Mouse (Mus musculus) MEL-GATA-1-ER (cell line): Measurements from ENCODE around the gene Fgfr3.

ENCODE experiments used
- DNase-seq: peaks from one replicate; pipeline ENCODE4 v3.0.0-alpha.2; 2012; ENCODE audit warnings: low read depth; ENCODE audit errors: extremely low read depth

Gene Fgfr3

GRCm38 (mm10) chr5:33697947-33698512 is 23.4 kb upstream of the Fgfr3 start:
- no peak for DNase-seq

- no peak for DNase-seq
These were observed 22.8 kb upstream of the Fgfr3 start for GRCm38 (mm10) chr5:33698669-33699068.

GRCm38 (mm10) chr5:33700010-33700409 is 21.5 kb upstream of the Fgfr3 start:
- DNase-seq: no peak

GRCm38 (mm10) chr5:33701832-33702231 is 19.6 kb upstream of the Fgfr3 start:
- no peak for DNase-seq

- no peak for DNase-seq
These were observed 17.5 kb upstream of the Fgfr3 start for GRCm38 (mm10) chr5:33703999-33704398.

- DNase-seq: no peak
These were observed 16.4 kb upstream of the Fgfr3 start for GRCm38 (mm10) chr5:33704945-33705611.

GRCm38 (mm10) chr5:33705612-33706349 is 15.7 kb upstream of the Fgfr3 start:
- no peak for DNase-seq

- peak; percentile 70 for DNase-seq
These were observed 15.2 kb upstream of the Fgfr3 start for GRCm38 (mm10) chr5:33706350-33706629.

- DNase-seq: no peak
These were observed 14.3 kb upstream of the Fgfr3 start for GRCm38 (mm10) chr5:33707163-33707562.

- no peak for DNase-seq
These were observed 12.4 kb upstream of the Fgfr3 start for GRCm38 (mm10) chr5:33709037-33709436.

GRCm38 (mm10) chr5:33712550-33712949 is 8.9 kb upstream of the Fgfr3 start:
- DNase-seq: no peak

GRCm38 (mm10) chr5:33715182-33715581 is 6.3 kb upstream of the Fgfr3 start:
- no peak for DNase-seq

GRCm38 (mm10) chr5:33716467-33716866 is 5.0 kb upstream of the Fgfr3 start:
- no peak for DNase-seq

- peak; percentile 82 for DNase-seq
These were observed 3.0 kb upstream of the Fgfr3 start for GRCm38 (mm10) chr5:33718460-33718859.

GRCm38 (mm10) chr5:33720852-33721490 is 503 bp upstream of the Fgfr3 start:
- DNase-seq: no peak

- DNase-seq: no peak
These were observed 968 bp downstream of the Fgfr3 start for GRCm38 (mm10) chr5:33722266-33723018.

GRCm38 (mm10) chr5:33723019-33723640 is 1.7 kb downstream of the Fgfr3 start:
- DNase-seq: no peak

GRCm38 (mm10) chr5:33723641-33724465 is 2.4 kb downstream of the Fgfr3 start:
- no peak for DNase-seq

GRCm38 (mm10) chr5:33726081-33726647 is 4.7 kb downstream of the Fgfr3 start:
- DNase-seq: no peak

GRCm38 (mm10) chr5:33726891-33727290 is 5.4 kb downstream of the Fgfr3 start:
- DNase-seq: no peak
